Mouse (Mus musculus) left cerebral cortex, postnatal 25 days (tissue): ENCODE data around the gene Ifna4. TPM values are rescaled to one million over a fixed set of nuclear protein-coding genes. Genes with fewer than 3 reads are reported as not detected.
"Not testable (repeated sequence)": the region's sequence is repeated elsewhere in the genome, so short reads cannot be mapped to it uniquely, and the experiment has no call there.

Experiments used
- DNase-seq, 2 experiments: peaks; one replicate each; pipeline ENCODE4 v3.0.0; 2022; ENCODE audit warnings: low spot score in 2 of 2, mixed read lengths in 1 of 2
- intact Hi-C: fragments of 180-260 bp; cut with DNase I; formaldehyde crosslinking; loops from one replicate; pipeline ENCODE4 v1.15.1; 2025
- total RNA-seq, 2 experiments: library from RNA; stranded (reverse); gene quantifications; 2 replicates each; pipeline ENCODE4 v1.2.3; 2021

Gene Ifna4
- total RNA-seq = not detected

GRCm38 (mm10) chr4:88841438-88841911 lies at the start of gene Ifna4:
TSS of gene Ifna4 (plus strand) at chr4:88841861.
- DNase-seq = no peak
- intact Hi-C loops = no loop called here

- peak; percentile 32 to 41 for DNase-seq
- intact Hi-C loops = not testable (repeated sequence)
Observed at GRCm38 (mm10) chr4:88793936-88794675, 47.6 kb upstream of the Ifna4 start, which contains the start of gene Gm13275. TSS of gene Gm13275 (plus strand) at chr4:88794487.

DNA sequence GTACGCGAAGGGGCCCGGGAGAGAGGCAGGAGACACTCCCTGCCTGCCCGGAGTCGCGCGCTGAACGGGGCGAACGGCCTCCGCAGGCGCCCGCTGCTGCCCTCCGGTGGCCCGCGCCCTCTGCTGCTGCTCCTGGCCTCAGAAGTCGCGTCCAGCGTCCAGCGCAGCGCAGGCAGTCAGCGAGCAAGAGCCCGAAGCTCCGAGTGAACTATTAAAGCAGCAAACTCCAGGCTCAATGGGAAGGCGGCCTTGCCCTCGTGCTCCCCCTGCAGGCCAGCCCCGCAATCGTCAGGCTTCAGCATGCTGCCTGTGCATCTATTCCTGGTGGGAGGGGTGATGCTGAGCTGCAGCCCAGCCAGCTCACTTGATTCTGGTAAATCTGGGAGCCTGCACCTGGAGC lies 44.6 kb upstream of the Ifna4 start, which contains the start of gene Gm13279:
Gene Gm13279 (plus strand): TSS at position 301 of the 400 bp plus-strand sequence.
- intact Hi-C loops, DNase-seq: not testable (repeated sequence)

DNA sequence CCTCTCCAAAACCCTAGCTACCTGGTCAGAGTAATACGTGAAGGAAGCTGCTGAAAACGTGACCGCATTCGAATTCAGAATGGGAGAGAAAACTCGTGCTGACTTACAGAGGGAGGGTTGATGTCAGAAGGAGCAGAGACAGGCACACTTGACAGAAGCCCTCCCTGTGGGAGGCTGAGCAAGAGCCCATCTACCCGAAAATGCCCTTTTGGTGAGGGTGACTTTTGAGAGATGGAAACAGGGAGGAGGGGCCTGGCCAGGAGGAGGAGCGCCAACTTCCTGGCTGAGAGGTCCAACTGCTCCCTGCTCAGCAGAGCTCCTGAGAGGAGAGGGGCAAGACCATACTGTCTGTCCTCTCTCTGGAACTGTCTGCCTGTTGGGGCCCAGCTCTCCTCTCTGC lies 42.3 kb upstream of the Ifna4 start, which contains the start of gene Gm13285:
Gene Gm13285 (plus strand): TSS at position 301 of the 400 bp plus-strand sequence.
- DNase-seq, intact Hi-C loops: not testable (repeated sequence)

- DNase-seq, intact Hi-C loops: not testable (repeated sequence)
Observed at GRCm38 (mm10) chr4:88802954-88803353, 38.7 kb upstream of the Ifna4 start, which contains the start of gene Gm13287. TSS of gene Gm13287 (plus strand) at chr4:88803254.

- intact Hi-C loops, DNase-seq: not testable (repeated sequence)
Observed at GRCm38 (mm10) chr4:88805231-88805630, 36.4 kb upstream of the Ifna4 start, which contains the start of gene Gm13288. TSS of gene Gm13288 (plus strand) at chr4:88805531.

DNA sequence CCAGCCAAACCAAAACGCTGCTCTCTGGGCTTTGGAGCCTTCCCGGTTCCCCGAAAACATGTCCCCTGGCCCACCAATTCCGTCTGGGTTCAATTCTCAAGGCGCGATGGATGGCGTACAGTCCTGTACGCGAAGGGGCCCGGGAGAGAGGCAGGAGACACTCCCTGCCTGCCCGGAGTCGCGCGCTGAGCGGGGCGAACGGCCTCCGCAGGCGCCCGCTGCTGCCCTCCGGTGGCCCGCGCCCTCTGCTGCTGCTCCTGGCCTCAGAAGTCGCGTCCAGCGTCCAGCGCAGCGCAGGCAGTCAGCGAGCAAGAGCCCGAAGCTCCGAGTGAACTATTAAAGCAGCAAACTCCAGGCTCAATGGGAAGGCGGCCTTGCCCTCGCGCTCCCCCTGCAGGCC lies 35.9 kb upstream of the Ifna4 start:
- intact Hi-C loops, DNase-seq: not testable (repeated sequence)

DNA sequence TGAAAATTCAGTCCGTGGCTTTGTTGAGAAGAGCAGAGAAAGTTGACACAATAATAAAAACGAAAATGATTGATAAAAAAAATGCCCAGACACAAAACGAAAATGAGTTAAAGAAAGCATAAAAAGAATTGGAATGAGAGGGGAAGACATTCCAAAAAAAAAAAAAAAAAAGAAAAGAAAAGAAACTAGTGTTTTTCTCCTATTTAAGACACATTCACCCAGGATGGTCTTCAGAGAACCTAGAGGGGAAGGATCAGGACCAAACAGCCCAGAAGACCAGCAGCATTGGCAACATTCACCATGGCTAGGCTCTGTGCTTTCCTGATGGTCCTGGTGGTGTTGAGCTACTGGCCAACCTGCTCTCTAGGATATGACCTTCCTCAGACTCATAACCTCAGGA lies 25.7 kb upstream of the Ifna4 start, which contains the start of gene Ifna7:
Gene Ifna7 (plus strand): TSS at position 301 of the 400 bp plus-strand sequence.
- no peak for DNase-seq
- intact Hi-C loops = no loop called here

DNA sequence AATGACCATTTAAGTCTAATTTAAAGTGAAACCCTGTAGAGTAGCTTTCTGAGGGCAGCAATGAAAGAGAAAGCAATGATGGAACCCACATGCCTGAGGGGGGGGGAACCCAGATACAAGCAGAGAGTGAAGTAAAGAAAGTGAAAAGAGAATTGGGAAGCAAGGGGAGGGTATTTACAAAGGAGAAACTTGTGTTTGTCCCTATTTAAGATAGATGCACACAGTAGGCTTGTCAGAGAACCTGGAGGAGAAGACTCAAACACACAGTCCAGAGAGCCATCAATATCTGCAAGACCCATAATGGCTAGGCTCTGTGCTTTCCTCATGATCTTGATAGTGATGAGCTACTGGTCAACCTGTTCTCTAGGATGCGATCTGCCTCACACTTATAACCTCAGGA lies 22.0 kb upstream of the Ifna4 start, which contains the start of gene Ifna11:
Gene Ifna11 (plus strand): TSS at position 301 of the 400 bp plus-strand sequence.
- intact Hi-C loops = no loop called here
- no peak for DNase-seq

- DNase-seq = peak in 1 of 2 experiments; percentile 19
- intact Hi-C loops = no loop called here
Observed at GRCm38 (mm10) chr4:88822995-88823394, 18.7 kb upstream of the Ifna4 start.

- DNase-seq, intact Hi-C loops: not testable (repeated sequence)
Observed at GRCm38 (mm10) chr4:88827116-88827515, 14.5 kb upstream of the Ifna4 start, which contains the start of gene Ifna6. TSS of gene Ifna6 (plus strand) at chr4:88827416.

GRCm38 (mm10) chr4:88830523-88830922 lies 11.1 kb upstream of the Ifna4 start:
- DNase-seq = peak in 1 of 2 experiments; percentile 31
- intact Hi-C loops = no loop called here

- intact Hi-C loops, DNase-seq: not testable (repeated sequence)
Observed at GRCm38 (mm10) chr4:88835225-88835624, 6.4 kb upstream of the Ifna4 start, which contains the start of gene Ifna5. TSS of gene Ifna5 (plus strand) at chr4:88835525.

DNA sequence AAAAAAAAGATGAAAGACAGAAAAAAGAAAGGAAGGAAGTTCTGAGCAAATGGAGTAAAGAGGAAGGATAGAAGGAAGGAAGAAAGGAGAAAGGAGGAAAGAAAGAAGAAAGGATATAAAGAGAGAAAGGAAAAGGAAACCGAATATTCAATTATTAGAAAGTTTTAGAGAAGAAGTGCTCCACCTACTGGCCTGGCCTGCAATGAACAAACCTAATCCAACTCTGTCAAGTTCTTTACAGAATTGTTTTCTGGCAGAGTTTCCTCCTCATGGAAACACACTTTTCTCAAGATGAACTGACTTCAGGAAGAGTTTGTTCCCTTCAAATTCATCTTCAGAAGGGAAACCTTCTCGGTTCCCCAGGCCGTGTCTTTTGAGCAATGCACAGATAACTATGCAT lies 2.8 kb upstream of the Ifna4 start:
- peak in 1 of 2 experiments; percentile 4 for DNase-seq
- intact Hi-C loops = no loop called here

- intact Hi-C loops = no loop called here
- no peak for DNase-seq
Observed at GRCm38 (mm10) chr4:88840058-88840457, 1.6 kb upstream of the Ifna4 start.

GRCm38 (mm10) chr4:88845334-88845733 lies 3.7 kb downstream of the Ifna4 start:
- DNase-seq = no peak
- intact Hi-C loops = no loop called here

- intact Hi-C loops = no loop called here
- no peak for DNase-seq
Observed at GRCm38 (mm10) chr4:88849698-88850097, 8.0 kb downstream of the Ifna4 start, which contains the start of gene Ifna1. TSS of gene Ifna1 (plus strand) at chr4:88850087.

- DNase-seq = no peak
- intact Hi-C loops = no loop called here
Observed at GRCm38 (mm10) chr4:88851026-88851763, 9.5 kb downstream of the Ifna4 start.

- intact Hi-C loops = no loop called here
- DNase-seq = no peak
Observed at GRCm38 (mm10) chr4:88859214-88859613, 17.6 kb downstream of the Ifna4 start.

DNA sequence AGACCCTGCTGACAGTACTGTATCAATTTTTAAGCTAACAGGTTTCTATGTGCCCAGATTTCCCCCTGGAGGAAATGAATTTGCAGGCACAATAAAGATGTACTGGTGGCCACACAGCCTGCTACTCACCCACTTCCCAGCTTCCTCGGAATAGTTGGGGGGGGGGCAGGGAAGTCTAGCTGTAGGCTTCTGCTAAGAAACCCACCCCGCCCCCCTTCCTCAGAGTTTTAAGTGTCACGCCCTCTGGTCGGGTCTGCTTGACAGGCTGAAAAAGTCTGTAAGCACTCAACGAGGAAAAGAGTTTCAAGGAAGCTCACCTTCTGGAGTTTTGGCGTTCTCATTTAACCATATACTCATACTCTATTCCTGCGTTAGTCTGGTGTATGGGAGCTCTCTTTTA lies 21.6 kb downstream of the Ifna4 start:
- DNase-seq = no peak
- intact Hi-C loops = no loop called here
